Mouse (Mus musculus) heart, embryonic 15.5 days (tissue): Measurements from ENCODE around the gene Mcub. TPM values are rescaled to one million over a fixed set of nuclear protein-coding genes. Genes with fewer than 3 reads are reported as not detected.

Source experiments
- ATAC-seq: fragments of 200-750 bp; cut with Nextera tagmentation; replicated peaks from 2 replicates; pipeline ENCODE4 v1.8.0; 2017; ENCODE audit warnings: low read depth, moderate TSS enrichment; ENCODE audit not compliant: insufficient number of reproducible peaks, insufficient read depth, low FRiP score
- H3K27ac ChIP-seq: fragments of 300-500 bp; sonication (generic); 2 replicates; pipeline ENCODE4 v1.5.1; 2015; ENCODE audit warnings: mild to moderate bottlenecking, inconsistent platforms
- H3K27me3 ChIP-seq: fragments of 300-500 bp; sonication (generic); 2 replicates; pipeline ENCODE4 v1.6.1; 2015; ENCODE audit warnings: inconsistent platforms
- H3K36me3 ChIP-seq: fragments of 300-500 bp; sonication (generic); 2 replicates; pipeline ENCODE4 v1.6.1; 2015; ENCODE audit warnings: mild to moderate bottlenecking, inconsistent platforms
- H3K4me1 ChIP-seq: fragments of 300-500 bp; sonication (generic); replicated peaks from 2 replicates; pipeline ENCODE4 v1.6.1; 2015; ENCODE audit warnings: inconsistent platforms
- H3K4me2 ChIP-seq: fragments of 300-500 bp; sonication (generic); 2 replicates; pipeline ENCODE4 v1.6.1; 2015; ENCODE audit warnings: inconsistent platforms, mild to moderate bottlenecking, moderate library complexity
- H3K4me3 ChIP-seq: fragments of 300-500 bp; sonication (generic); 2 replicates; pipeline ENCODE4 v1.5.1; 2015; ENCODE audit warnings: mild to moderate bottlenecking, inconsistent platforms
- H3K9ac ChIP-seq: fragments of 300-500 bp; sonication (generic); 2 replicates; pipeline ENCODE4 v1.6.1; 2015; ENCODE audit warnings: mild to moderate bottlenecking, inconsistent platforms
- H3K9me3 ChIP-seq: fragments of 300-500 bp; sonication (generic); replicated peaks from 2 replicates; pipeline ENCODE4 v1.6.1; 2016; ENCODE audit warnings: inconsistent platforms
- WGBS: fragments of 180-500 bp; shearing (Covaris S2); methylation state at CpG from one replicate; pipeline ENCODE4 v1.1.7; 2015; ENCODE audit warnings: mixed read lengths; 5-methylcytosine and 5-hydroxymethylcytosine counted together
- polyA plus RNA-seq: library from polyadenylated mRNA; unstranded; fragments of >200 nt; fragmentation: Nextera tagmentation; extraction: Ambion mirVana; gene quantifications from 2 replicates; pipeline ENCODE4 v1.2.1, GENCODE M21; 2015

The Mcub gene
- polyA plus RNA-seq, 1 experiment from 2014 or later, result 4.4 TPM

DNA sequence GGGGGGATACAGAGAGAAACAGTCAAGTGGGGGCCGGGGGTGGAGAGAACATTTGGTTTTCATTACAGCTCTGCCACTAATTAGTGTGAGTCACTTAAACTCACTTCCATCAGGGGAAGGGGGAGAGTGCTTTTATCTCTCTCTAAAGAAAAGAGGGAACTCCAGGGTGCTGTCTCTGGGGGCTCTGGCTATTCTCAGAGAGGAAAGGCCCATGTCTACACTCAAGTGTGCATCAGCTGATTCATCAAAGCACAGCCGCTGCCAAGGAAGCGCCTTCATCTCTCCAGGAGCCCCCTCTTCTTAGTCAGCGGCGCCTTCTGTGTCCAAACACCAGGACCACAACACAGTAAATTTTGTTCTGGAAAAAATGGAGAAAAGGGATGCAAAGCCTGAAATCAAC, 12.3 kb upstream of the Mcub start:
- Histone ChIP-seq H3K36me3 (peaks cover 44% of the 10 kb centered on the region), H3K4me1 (no peaks in the 10 kb centered on the region), H3K4me3 (no peak overlapping the region), H3K27me3 (no peaks in the 10 kb centered on the region), H3K4me2 (no peak overlapping the region), H3K9ac (no peak overlapping the region), H3K27ac (no peak overlapping the region), H3K9me3 (no peaks in the 10 kb centered on the region)
- no peak for ATAC-seq
- 47% methylated on average over 5 of the region's 5 CpGs for WGBS

DNA sequence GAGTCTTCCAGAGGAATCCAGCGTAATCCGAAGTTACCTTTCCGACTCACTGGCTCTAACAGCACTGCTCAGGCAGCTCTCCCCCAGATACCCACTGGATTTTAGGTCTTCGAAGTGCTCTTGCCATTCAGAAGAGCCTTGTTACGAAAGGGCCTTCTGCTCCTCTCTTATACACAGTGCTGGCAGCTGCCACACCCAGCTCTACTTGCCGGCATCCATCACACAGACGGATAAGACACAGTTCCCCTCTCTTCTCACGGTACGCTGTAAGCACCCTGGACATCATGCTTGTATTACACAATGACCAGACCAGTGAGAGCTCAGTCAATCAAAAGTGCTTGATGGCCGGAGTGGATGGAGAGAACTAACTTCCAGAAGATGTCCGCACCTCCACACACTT, 11.8 kb upstream of the Mcub start:
- no peak overlapping the region for H3K9ac ChIP-seq
- no peak overlapping the region for H3K4me2 ChIP-seq
- H3K36me3 ChIP-seq, result peaks cover 39% of the 10 kb centered on the region
- no peak overlapping the region for H3K4me3 ChIP-seq
- H3K27me3 ChIP-seq, result no peaks in the 10 kb centered on the region
- no peak overlapping the region for H3K27ac ChIP-seq
- no peak for ATAC-seq
- no peaks in the 10 kb centered on the region for H3K9me3 ChIP-seq
- 68% methylated on average over 11 of the region's 11 CpGs for WGBS
- no peaks in the 10 kb centered on the region for H3K4me1 ChIP-seq

DNA sequence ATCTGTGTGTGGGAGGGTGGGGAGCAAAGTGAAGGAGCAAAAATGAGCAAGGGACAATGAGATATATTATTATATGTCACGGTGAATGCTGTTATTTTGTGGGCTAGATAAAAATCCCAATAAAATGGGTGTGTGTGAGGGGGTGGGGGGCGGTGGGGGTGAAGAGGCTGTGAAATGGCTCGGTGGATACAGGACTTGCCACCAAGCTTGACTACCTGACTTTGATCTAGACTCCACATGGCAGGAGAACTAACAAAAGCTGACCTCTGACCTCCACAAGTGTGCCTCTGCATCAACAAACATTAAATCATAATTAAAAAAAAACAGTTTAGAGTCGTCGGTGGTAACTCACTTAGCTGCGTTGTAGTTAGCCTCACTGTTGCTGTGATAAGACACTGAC, 9.5 kb upstream of the Mcub start:
- no peaks in the 10 kb centered on the region for H3K9me3 ChIP-seq
- H3K27ac ChIP-seq, result no peak overlapping the region
- no peak overlapping the region for H3K4me3 ChIP-seq
- WGBS, result 40% methylated on average over 6 of the region's 6 CpGs
- no peaks in the 10 kb centered on the region for H3K4me1 ChIP-seq
- peaks cover 19% of the 10 kb centered on the region for H3K36me3 ChIP-seq
- ATAC-seq, result no peak
- no peak overlapping the region for H3K9ac ChIP-seq
- H3K27me3 ChIP-seq, result no peaks in the 10 kb centered on the region
- no peak overlapping the region for H3K4me2 ChIP-seq

DNA sequence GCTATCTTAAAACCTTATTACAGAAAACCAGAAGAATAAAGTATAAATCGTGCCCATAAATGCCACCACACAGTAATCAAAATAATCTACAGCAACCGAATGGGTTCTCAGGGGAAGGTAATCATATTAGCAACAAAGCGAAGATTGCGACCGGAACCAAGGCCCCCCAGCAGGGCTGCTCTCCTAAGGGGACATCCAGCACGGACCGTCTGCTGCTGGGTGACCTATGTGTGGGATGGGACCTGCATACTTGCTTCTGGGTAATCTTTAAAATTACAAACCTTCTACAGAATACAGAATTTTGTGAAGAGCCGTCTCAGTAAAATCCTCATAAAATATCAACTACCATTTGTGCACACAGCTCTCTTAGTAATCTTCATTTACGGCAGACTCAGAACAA, 8.7 kb upstream of the Mcub start:
- 86% methylated on average over 9 of the region's 9 CpGs for WGBS
- no peak for ATAC-seq
- no peak overlapping the region for H3K4me3 ChIP-seq

DNA sequence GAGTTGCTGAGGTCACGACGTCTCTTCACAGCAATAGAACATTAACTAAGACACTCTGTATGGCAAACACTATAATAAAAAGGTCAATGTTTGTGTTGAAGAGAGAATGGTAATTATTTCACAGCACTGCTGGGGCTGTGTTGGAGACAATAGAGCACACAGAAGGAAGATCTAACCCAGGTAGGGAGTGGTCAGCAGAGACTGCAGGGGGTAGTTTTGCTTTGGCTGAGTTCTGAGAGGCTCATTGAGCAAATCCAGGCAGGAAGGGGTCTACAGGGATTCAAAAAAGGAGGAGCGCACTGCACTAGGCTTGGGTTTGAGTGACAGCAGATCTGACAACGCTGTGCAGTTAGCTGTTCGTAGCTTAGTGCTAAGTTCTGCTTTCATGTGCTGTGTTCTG, 6.3 kb upstream of the Mcub start:
- ATAC-seq, result no peak
- H3K27me3 ChIP-seq, result peaks cover 4% of the 10 kb centered on the region; the same call in 1 of the 2 replicates
- no peaks in the 10 kb centered on the region for H3K4me1 ChIP-seq
- H3K4me2 ChIP-seq, result no peak overlapping the region
- no peak overlapping the region for H3K4me3 ChIP-seq
- no peak overlapping the region for H3K9ac ChIP-seq
- no peaks in the 10 kb centered on the region for H3K9me3 ChIP-seq
- H3K36me3 ChIP-seq, result no peaks in the 10 kb centered on the region
- WGBS, result 69% methylated on average over 5 of the region's 5 CpGs
- no peak overlapping the region for H3K27ac ChIP-seq

More for the DNA sequence above, 8.7 kb upstream of the Mcub start:
- Histone ChIP-seq H3K4me2 (no peak overlapping the region), H3K27me3 (no peaks in the 10 kb centered on the region), H3K4me1 (no peaks in the 10 kb centered on the region), H3K9ac (no peak overlapping the region), H3K9me3 (no peaks in the 10 kb centered on the region), H3K36me3 (peaks cover 13% of the 10 kb centered on the region), H3K27ac (no peak overlapping the region)

DNA sequence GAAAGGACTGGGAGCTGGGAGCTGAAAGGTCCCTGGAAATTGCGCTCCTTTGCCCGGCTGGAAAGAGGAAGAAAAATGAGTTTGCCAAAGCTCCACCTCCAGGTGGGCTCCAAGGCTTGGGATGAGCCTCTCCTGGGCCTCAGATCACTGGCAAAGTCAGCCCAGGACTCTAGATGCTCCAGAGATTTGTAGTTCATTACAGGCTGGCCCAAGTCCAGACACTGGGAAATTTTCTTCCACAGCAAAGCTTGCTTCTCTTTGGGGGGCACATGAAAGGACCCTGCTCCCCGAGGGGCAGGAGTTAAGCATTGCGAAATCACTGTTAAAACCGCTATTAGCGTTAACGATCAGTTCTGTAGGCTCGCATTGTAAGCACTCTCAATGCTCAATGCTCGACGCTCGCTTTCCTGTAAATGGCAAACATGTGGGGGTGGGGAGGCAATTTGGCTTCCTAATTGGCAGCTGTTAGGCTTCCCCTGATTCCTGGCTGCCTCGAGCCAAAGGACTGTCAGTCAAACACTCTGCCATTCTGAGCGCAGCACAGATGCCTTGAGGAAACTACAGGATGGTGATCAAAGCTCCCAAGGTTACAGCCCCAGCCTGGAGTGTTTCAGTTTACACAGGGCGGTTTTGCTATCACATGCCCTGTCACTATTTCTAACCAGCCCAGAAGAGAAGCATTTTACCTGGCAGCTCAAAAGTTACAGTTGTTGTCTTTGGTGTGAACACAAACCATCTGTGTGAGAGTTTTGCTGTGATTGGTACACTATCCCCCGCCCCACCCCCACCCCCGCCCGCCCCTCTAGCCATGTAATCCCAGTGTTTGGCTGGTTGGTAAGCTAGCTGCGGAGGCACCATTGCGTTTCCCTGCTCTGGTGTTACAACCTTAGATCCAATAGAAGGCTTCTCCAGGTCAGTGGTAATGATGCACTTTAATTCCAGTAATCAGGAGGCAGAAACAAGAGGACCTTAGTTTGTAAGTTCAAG, 816 bp upstream of the Mcub start:
- H3K4me3 ChIP-seq, result peak overlapping the region; percentile 76
- peak overlapping the region; percentile 98 for H3K4me2 ChIP-seq

DNA sequence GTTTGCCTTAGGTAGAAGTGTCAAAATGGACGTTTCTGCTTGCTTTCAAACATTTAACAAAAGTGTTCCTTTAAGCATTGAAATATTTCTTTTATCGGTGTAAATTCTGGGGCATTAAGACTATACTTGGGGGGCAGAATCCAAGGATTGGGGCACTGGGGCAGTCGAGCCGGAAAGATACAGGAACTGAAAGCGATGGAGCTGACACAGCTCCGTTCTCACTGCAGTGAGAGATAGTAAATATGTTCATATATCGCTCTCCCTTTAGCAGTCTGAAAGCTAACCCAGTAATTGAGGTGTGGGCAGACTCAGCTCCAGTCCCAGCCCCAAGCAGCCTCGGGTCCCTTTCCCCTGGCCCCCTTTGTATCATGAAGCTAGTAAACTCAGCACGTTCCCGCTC, 975 bp downstream of the Mcub start:
- peaks cover 21% of the 10 kb centered on the region for H3K4me1 ChIP-seq
- no peak overlapping the region for H3K9ac ChIP-seq
- H3K4me3 ChIP-seq, result peak overlapping the region; percentile 76
- ATAC-seq, result no peak
- no peak overlapping the region for H3K27ac ChIP-seq
- H3K9me3 ChIP-seq, result no peaks in the 10 kb centered on the region
- no peaks in the 10 kb centered on the region for H3K36me3 ChIP-seq
- peaks cover 21% of the 10 kb centered on the region for H3K27me3 ChIP-seq
- WGBS, result 30% methylated on average over 10 of the region's 10 CpGs
- peak overlapping the region; percentile 98 for H3K4me2 ChIP-seq

More for the DNA sequence above, 816 bp upstream of the Mcub start:
- Histone ChIP-seq H3K36me3 (no peaks in the 10 kb centered on the region), H3K27ac (no peak overlapping the region), H3K4me1 (peaks cover 21% of the 10 kb centered on the region), H3K27me3 (peaks cover 21% of the 10 kb centered on the region), H3K9me3 (no peaks in the 10 kb centered on the region), H3K9ac (peak overlapping the region; percentile 51; the same call in 1 of the 2 replicates)
- 13% methylated on average over 19 of the region's 19 CpGs for WGBS
- ATAC-seq, result no peak

DNA sequence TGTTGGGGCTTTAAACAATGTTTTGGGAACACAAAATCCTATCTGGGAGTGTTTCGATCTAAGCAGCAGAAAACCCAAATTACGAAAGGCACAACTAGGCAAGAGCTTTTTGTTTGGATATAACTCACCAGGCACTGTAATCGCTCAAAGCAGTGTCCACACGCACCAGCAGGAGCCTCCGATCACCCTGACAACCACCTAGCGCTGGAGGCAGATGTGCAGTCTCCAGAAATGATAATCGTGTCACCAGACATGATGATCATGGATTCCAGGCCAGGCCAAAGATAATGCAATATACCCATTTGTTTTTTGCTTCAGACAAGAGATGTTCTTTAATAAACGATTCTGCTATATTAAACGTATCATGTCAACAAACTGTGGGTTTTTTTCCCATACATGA, 2.1 kb downstream of the Mcub start:
- Histone ChIP-seq H3K9me3 (no peaks in the 10 kb centered on the region), H3K27me3 (peaks cover 21% of the 10 kb centered on the region), H3K4me3 (no peak overlapping the region), H3K27ac (no peak overlapping the region), H3K9ac (no peak overlapping the region), H3K4me1 (peaks cover 21% of the 10 kb centered on the region), H3K4me2 (no peak overlapping the region), H3K36me3 (no peaks in the 10 kb centered on the region)
- no peak for ATAC-seq
- 76% methylated on average over 9 of the region's 9 CpGs for WGBS

DNA sequence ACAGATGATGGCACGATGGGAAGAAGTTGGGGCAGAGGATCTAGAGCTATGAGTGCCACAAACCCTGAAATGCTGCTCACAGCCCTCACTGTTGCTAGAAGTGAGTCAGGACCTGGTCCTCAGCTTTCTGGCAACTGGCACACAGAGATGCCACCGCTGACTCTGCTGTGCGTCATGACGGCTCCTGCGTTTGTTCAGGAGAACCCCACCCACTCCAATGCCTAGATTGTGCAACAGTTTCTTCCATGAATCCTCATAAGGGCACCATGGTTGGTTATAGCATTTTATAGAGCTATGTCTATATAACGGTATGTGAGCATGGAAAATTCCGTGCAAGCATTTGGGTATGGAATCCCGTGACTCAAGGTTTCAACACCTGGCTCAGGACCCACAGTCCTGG, 5.3 kb downstream of the Mcub start:
- no peak overlapping the region for H3K4me3 ChIP-seq
- H3K36me3 ChIP-seq, result no peaks in the 10 kb centered on the region
- no peak overlapping the region for H3K9ac ChIP-seq
- H3K9me3 ChIP-seq, result no peaks in the 10 kb centered on the region
- 83% methylated on average over 8 of the region's 8 CpGs for WGBS
- no peak overlapping the region for H3K27ac ChIP-seq
- no peak for ATAC-seq
- H3K27me3 ChIP-seq, result peaks cover 14% of the 10 kb centered on the region
- no peak overlapping the region for H3K4me2 ChIP-seq
- peaks cover 7% of the 10 kb centered on the region for H3K4me1 ChIP-seq

DNA sequence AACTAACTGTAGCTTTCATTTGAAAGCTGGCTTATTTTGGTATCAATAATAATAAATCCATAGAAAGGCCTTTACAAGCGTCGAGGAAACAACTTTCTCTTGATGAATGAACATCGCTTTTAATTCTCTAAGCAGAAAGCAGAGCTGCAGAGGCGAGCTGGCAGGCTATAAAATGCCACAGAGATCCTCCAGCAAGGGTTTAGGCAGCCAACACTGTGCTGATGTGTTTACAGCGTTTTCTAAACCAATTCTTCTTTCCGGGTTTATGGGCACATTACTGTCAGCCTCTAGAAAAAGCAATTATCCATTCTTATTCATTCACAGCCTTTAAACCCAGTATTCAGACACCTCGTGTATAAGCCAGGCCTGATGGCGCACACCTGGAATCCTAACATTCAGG, 7.5 kb downstream of the Mcub start:
- Histone ChIP-seq H3K4me3 (no peak overlapping the region), H3K27ac (no peak overlapping the region), H3K9ac (no peak overlapping the region), H3K9me3 (no peaks in the 10 kb centered on the region), H3K36me3 (no peaks in the 10 kb centered on the region), H3K27me3 (peaks cover 1% of the 10 kb centered on the region; the same call in 1 of the 2 replicates), H3K4me1 (no peaks in the 10 kb centered on the region), H3K4me2 (no peak overlapping the region)
- no peak for ATAC-seq
- WGBS, result 82% methylated on average over 8 of the region's 8 CpGs

DNA sequence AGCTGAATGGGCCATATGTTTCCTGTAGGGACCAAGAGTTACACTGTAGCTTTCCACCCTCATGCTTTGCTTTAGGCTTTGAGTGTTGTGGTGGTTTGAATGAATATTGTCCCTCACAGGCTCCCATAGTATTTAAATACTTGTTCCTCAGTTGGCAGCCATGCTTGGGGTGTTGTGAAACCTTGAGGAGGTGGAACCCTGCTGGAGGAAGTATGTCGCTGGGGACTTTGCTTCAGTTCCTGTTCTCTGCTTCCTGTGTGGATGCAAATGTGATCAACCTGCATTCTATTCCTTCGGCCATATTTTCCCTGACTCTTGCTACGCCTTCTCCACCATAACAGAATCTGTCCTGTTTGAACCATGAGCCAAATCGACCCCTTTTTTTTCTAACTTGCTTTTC, 16.7 kb downstream of the Mcub start:
- ATAC-seq, result no peak
- 83% methylated on average over 4 of the region's 4 CpGs for WGBS
- H3K36me3 ChIP-seq, result no peaks in the 10 kb centered on the region

More for the DNA sequence above, 16.7 kb downstream of the Mcub start:
- no peaks in the 10 kb centered on the region for H3K9me3 ChIP-seq
- no peak overlapping the region for H3K4me3 ChIP-seq
- no peak overlapping the region for H3K27ac ChIP-seq
- H3K9ac ChIP-seq, result no peak overlapping the region
- no peaks in the 10 kb centered on the region for H3K27me3 ChIP-seq
- no peaks in the 10 kb centered on the region for H3K4me1 ChIP-seq
- H3K4me2 ChIP-seq, result no peak overlapping the region
